Mouse (Mus musculus): ENCODE measurements around the gene Cytl1. TPM values are rescaled to one million over a fixed set of nuclear protein-coding genes. Genes with fewer than 3 reads are reported as not detected.

The Cytl1 gene
- not detected in 3 replicates for total RNA-seq (2017)

DNA sequence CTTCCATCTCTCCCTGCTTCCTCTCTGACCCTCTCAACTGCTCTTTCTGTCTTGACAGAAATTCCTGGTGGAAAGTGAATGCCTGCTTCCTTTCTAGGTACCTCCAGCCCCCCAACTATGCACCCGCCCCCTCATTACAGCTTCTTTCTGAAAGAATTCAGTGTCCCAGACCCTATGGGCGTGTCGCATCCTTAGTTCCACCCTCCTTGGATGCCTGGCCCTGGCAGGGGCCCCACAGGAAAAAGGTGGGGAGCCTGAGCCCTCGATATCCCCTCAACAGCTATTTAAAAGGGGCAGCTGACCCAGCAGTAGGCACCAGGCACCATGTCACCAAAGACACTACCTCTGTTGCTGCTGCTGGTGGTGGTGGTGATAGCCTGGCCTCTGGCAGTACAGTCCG, at the start of gene Cytl1:
TSS of gene Cytl1 (plus strand) at position 296 of the 400 bp plus-strand sequence.
- no peak for ATAC-seq (replicated peaks; ENCODE audit: insufficient number of reproducible peaks, low FRiP score, low TSS enrichment, poor library complexity, severe bottlenecking)

- ATAC-seq (replicated peaks; ENCODE audit: insufficient number of reproducible peaks, low FRiP score, low TSS enrichment, poor library complexity, severe bottlenecking) = no peak
Observed at GRCm38 (mm10) chr5:37692759-37693158, 42.6 kb upstream of the Cytl1 start.

DNA sequence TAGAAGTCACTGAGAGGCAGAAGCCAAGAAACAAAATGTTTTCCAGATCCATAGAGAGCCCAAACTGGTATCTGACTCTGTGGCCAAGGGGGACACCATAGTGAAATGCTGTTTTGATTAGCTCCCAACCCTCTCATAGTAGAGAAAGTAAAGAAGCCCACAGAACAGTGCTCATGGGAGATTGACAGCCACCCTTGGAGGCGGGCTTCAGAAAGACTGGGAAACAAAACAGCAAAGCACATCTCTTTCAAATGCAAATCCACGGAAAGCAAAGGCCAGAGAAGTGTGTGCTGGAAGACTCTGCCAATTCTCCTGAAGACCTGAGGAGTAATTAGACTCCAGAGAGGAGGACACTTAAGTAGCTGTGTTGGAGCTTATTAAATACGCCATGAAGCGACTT, 39.5 kb upstream of the Cytl1 start:
- no peak for ATAC-seq (replicated peaks; ENCODE audit: insufficient number of reproducible peaks, low FRiP score, low TSS enrichment, poor library complexity, severe bottlenecking)

DNA sequence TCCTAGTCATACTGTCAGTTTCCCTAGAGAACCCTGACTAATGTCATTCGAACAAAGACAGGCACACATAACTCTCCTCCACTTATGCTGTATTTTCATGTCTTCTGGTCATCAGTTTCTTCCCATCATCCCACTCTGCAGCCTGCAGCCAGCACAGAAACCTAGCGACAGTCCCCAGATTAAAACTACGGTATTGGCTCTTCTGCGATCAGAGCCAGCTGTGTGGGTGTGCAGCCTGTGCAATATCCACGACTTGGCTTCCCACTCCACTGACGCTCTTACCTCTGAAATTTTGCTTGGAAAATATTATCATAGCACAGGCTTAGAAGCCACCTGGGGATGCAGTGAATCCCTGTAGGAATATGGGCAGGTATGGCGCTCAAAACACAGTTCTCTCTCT, 38.0 kb upstream of the Cytl1 start:
- ATAC-seq (replicated peaks; ENCODE audit: insufficient number of reproducible peaks, low FRiP score, low TSS enrichment, poor library complexity, severe bottlenecking) = no peak

DNA sequence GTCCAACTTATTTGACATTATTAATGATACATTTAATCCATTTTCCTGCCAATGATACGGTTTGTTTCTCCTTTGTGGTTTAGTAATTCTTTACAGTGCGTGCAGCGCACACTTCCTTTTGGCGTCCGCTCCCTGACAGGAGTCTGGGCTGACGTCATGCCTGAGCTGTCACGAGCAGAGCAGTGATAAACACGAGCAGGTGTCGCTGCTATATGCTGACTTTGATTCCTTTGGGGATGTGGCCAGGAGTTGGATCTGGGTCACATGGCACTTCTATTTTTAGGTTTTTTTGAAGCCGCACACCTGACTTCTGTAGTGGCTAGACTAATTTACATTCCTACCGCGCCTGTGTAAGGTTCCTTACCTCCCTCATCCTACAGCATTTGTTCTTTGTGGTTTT, 35.6 kb upstream of the Cytl1 start:
- no peak for ATAC-seq (replicated peaks; ENCODE audit: insufficient number of reproducible peaks, low FRiP score, low TSS enrichment, poor library complexity, severe bottlenecking)

GRCm38 (mm10) chr5:37704962-37705361, 30.4 kb upstream of the Cytl1 start:
- ATAC-seq (replicated peaks; ENCODE audit: insufficient number of reproducible peaks, low FRiP score, low TSS enrichment, poor library complexity, severe bottlenecking) = no peak

GRCm38 (mm10) chr5:37708124-37708523, 27.2 kb upstream of the Cytl1 start:
- no peak for ATAC-seq (replicated peaks; ENCODE audit: insufficient number of reproducible peaks, low FRiP score, low TSS enrichment, poor library complexity, severe bottlenecking)

DNA sequence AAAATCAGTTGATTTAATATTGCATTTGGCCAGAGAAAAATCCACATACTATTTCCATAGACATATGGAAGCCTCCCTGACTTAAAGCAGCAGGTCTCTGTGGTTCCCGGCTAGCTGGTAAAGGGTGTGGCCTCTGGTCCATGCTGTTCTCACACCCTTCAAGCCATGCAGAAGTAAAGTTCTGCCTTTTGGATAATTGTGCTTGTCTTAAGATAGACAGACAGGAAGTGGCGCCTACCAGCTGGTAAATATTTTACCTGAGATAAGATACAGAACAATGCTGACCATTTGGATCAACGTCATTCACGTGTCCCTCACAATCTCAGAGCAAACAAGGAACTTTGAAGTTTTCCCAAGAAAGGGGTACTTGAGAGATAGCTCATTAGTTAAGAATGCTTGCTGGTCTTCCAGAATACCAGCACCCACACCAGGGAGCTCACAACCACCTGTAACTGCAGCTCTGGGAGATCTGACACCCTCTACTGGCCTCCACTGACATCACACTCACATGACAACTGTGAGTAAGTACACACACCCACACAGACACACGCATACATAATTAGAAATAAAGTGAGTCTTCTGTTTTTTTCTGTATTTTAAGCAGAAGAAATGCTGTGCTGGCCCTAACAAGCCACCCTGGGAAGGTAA, 25.9 kb upstream of the Cytl1 start:
- no peak for ATAC-seq (replicated peaks; ENCODE audit: insufficient number of reproducible peaks, low FRiP score, low TSS enrichment, poor library complexity, severe bottlenecking)

GRCm38 (mm10) chr5:37716505-37717372, 18.6 kb upstream of the Cytl1 start, which contains the start of gene Stk32b:
Gene Stk32b, minus strand, starts transcription at chr5:37717171.
- no peak for ATAC-seq (replicated peaks; ENCODE audit: insufficient number of reproducible peaks, low FRiP score, low TSS enrichment, poor library complexity, severe bottlenecking)

DNA sequence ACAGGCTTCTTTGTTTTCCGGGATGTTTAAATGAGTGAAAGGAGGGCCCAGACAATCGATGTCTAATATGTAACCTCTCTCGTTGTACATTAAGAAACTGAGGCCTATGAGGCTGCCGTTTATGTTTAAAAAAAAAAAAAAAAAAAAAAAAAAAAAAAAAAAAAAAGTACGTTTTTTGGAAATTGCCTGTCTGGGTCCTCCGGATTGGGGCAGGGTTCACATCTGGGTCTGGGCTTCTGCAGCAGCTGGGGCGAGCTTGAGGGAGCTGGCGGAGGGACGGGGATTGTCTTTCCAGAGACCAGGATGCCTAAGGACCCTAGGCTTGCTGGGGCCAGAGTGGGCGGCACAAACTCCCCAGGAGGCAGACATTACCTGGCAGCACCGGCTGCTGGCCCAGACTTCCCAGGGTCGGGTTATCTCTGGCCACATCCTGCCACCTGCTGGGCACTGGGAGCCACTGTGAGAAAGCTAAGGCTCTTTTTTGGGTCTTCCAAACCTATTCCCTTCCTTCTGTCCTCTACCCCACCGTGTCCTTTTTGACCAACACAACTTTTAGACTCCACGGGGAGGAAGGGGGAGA, 17.8 kb upstream of the Cytl1 start:
- ATAC-seq (replicated peaks; ENCODE audit: insufficient number of reproducible peaks, low FRiP score, low TSS enrichment, poor library complexity, severe bottlenecking) = no peak

GRCm38 (mm10) chr5:37720670-37721069, 14.6 kb upstream of the Cytl1 start:
- no peak for ATAC-seq (replicated peaks; ENCODE audit: insufficient number of reproducible peaks, low FRiP score, low TSS enrichment, poor library complexity, severe bottlenecking)

GRCm38 (mm10) chr5:37725220-37725886, 10.0 kb upstream of the Cytl1 start:
- no peak for ATAC-seq (replicated peaks; ENCODE audit: insufficient number of reproducible peaks, low FRiP score, low TSS enrichment, poor library complexity, severe bottlenecking)

- no peak for ATAC-seq (replicated peaks; ENCODE audit: insufficient number of reproducible peaks, low FRiP score, low TSS enrichment, poor library complexity, severe bottlenecking)
Observed at GRCm38 (mm10) chr5:37730781-37731180, 4.5 kb upstream of the Cytl1 start.

DNA sequence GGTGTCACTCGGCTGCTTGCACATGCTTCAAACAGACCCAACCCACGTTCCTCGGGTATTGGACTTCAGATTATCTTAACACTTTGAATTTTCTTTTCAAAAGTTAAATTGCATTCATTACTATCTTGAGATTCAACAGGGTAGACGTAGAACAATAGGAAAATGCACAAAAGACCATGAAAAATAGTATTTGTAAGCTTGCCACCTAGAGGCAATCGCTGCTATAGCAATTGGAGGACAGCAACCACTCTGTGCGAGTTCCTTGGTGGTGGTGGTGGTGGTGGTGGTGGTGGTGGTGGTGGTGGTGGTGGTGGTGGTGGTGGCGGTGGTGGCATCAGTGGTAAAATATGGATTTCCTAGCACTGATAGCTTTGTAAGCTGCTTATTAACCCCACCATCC, 894 bp downstream of the Cytl1 start:
- no peak for ATAC-seq (replicated peaks; ENCODE audit: insufficient number of reproducible peaks, low FRiP score, low TSS enrichment, poor library complexity, severe bottlenecking)

DNA sequence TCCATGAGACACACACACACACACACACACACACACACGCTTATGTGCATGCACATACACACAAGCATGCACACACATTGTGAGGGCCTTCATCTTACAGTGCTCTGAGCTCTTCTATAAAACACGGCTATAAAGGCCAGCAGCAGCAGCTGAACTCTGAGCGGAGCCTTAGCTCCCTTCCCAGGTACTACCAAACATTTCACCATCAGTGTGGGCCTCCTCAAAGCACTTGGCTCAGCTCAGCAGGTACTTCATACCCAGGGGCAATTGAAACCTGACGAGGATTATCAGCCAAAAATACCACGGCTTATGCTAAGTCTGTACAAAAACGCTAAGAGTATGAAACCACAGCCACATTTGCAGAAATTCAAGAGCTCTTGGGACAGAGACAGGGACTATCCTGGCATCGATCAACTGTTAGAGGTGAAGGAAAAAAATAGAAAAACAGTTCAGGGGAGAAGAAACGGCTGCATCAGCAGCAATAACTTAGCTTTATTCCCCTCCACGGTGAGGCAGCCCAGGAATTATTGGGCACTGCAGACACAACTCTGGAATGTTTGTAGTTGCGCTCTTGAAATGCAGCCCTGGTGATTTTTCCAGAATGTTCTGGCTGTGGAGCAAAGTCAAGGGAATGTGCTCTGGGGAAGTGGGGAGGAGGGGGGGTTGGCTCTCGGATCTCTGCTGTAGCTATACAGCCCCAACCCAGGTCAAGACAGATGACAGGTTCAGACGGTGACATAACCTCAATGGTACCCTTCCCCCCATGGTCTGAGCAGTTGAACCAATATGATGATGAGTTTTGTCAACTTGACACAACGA, 8.8 kb downstream of the Cytl1 start:
- ATAC-seq (replicated peaks; ENCODE audit: insufficient number of reproducible peaks, low FRiP score, low TSS enrichment, poor library complexity, severe bottlenecking) = no peak

- no peak for ATAC-seq (replicated peaks; ENCODE audit: insufficient number of reproducible peaks, low FRiP score, low TSS enrichment, poor library complexity, severe bottlenecking)
Observed at GRCm38 (mm10) chr5:37752027-37752967, 17.0 kb downstream of the Cytl1 start.

GRCm38 (mm10) chr5:37753366-37753765, 18.0 kb downstream of the Cytl1 start:
- ATAC-seq (replicated peaks; ENCODE audit: insufficient number of reproducible peaks, low FRiP score, low TSS enrichment, poor library complexity, severe bottlenecking) = no peak
